Mouse (Mus musculus) forebrain, embryonic 15.5 days (tissue): ENCODE results near the gene Acta2. TPM values are rescaled to one million over a fixed set of nuclear protein-coding genes. Genes with fewer than 3 reads are reported as not detected.

Experiments
- ATAC-seq: fragments of 200-750 bp; cut with Nextera tagmentation; replicated peaks from 2 replicates; pipeline ENCODE4 v1.8.0; 2017; ENCODE audit warnings: mild to moderate bottlenecking, moderate TSS enrichment, moderate library complexity
- H3K27ac ChIP-seq: fragments of 300-500 bp; sonication (generic); replicated peaks from 2 replicates; pipeline ENCODE4 v1.5.1; 2015; ENCODE audit warnings: mild to moderate bottlenecking, inconsistent platforms
- H3K27me3 ChIP-seq: fragments of 300-500 bp; sonication (generic); 2 replicates; pipeline ENCODE4 v1.6.1; 2015; ENCODE audit warnings: inconsistent platforms
- H3K36me3 ChIP-seq: fragments of 300-500 bp; sonication (generic); 2 replicates; pipeline ENCODE4 v1.6.1; 2015; ENCODE audit warnings: mild to moderate bottlenecking, inconsistent platforms
- H3K4me1 ChIP-seq: fragments of 300-500 bp; sonication (generic); 2 replicates; pipeline ENCODE4 v1.6.1; 2015; ENCODE audit warnings: inconsistent platforms
- H3K4me2 ChIP-seq: fragments of 300-500 bp; sonication (generic); replicated peaks from 2 replicates; pipeline ENCODE4 v1.6.1; 2015; ENCODE audit warnings: mild to moderate bottlenecking, inconsistent platforms
- H3K4me3 ChIP-seq: fragments of 300-500 bp; sonication (generic); 2 replicates; pipeline ENCODE4 v1.5.1; 2015; ENCODE audit warnings: mild to moderate bottlenecking, inconsistent platforms
- H3K9ac ChIP-seq: fragments of 300-500 bp; sonication (generic); replicated peaks from 2 replicates; pipeline ENCODE4 v1.6.1; 2015; ENCODE audit warnings: mild to moderate bottlenecking, inconsistent platforms
- H3K9me3 ChIP-seq: fragments of 300-500 bp; sonication (generic); 2 replicates; pipeline ENCODE4 v1.6.1; 2016; ENCODE audit warnings: inconsistent platforms
- WGBS: fragments of 180-500 bp; shearing (Covaris S2); methylation state at CpG from one replicate; pipeline ENCODE4 v1.1.7; 2015; ENCODE audit warnings: mixed read lengths; 5-methylcytosine and 5-hydroxymethylcytosine counted together
- polyA plus RNA-seq: library from polyadenylated mRNA; unstranded; fragments of >200 nt; fragmentation: Nextera tagmentation; extraction: Ambion mirVana; gene quantifications from 2 replicates; pipeline ENCODE4 v1.2.1, GENCODE M21; 2015

The Acta2 gene
- polyA plus RNA-seq, 1 experiment from 2014 or later: 7.1 TPM

DNA sequence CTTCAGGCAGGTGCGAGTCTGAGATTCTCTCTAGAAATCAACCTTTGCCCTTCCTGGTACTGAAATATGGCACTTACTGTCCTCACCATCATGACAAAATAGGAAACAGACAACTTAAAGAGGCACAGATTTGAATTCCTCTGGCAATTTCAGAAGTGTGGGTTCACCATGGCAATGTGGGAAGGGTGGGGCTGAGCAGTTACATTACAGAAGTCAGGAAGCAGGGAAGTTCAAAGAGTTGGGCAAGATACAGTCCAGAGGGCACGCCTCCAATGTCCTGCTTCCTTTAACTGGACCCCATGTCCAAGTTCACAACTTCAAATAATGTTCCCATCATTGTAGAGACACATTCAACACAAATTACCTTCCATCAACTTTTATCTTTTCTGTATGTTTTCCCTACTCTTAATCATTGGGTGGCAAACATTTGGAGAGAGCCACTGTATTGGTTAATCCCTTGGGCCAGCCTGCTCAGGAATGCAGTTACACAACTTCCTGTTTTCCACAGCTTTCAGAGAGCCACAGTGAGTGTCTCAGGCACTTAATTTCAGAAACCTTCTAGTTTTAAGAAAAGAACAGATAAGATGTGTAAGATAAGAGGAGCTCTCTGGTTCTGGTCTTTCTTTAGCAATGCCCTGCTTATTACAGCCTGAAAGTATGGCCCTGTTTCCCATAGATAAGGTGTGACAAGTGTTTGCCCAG, 7.0 kb upstream of the Acta2 start:
- Histone ChIP-seq H3K9me3 (no peaks in the 10 kb centered on the region), H3K27ac (no peak overlapping the region), H3K27me3 (no peaks in the 10 kb centered on the region), H3K36me3 (no peaks in the 10 kb centered on the region), H3K4me1 (no peaks in the 10 kb centered on the region), H3K9ac (no peak overlapping the region), H3K4me2 (no peak overlapping the region), H3K4me3 (no peak overlapping the region)
- 80% methylated on average over 2 of the region's 2 CpGs for WGBS
- no peak for ATAC-seq

DNA sequence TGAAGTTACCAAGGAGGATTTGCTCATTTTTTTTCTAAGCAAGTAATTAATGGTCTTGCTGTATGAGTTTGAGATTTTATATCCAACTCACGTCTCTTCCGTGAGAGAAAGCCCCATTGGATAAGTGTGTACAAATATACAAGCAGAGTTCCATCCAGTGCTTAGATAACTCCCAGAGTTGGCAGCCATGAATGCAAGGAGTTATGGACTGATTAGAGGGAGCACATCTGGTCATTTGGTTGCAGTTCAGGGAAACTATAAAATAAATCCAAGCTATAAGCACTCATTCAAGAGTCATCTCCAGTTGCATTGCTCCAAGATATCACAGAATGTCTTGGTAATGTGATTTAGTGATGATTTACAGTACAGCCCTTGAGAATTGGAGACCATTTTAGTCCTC, 1.5 kb upstream of the Acta2 start:
- no peak for ATAC-seq
- Histone ChIP-seq H3K9ac (no peak overlapping the region), H3K4me2 (no peak overlapping the region), H3K27ac (no peak overlapping the region), H3K36me3 (no peaks in the 10 kb centered on the region), H3K9me3 (no peaks in the 10 kb centered on the region), H3K4me1 (no peaks in the 10 kb centered on the region), H3K4me3 (no peak overlapping the region), H3K27me3 (no peaks in the 10 kb centered on the region)
- WGBS: 91% methylated on average over 2 of the region's 2 CpGs

GRCm38 (mm10) chr19:34256149-34256548, 759 bp upstream of the Acta2 start:
- H3K27ac ChIP-seq: no peak overlapping the region
- no peaks in the 10 kb centered on the region for H3K9me3 ChIP-seq
- H3K4me1 ChIP-seq: no peaks in the 10 kb centered on the region
- H3K9ac ChIP-seq: no peak overlapping the region
- no peaks in the 10 kb centered on the region for H3K36me3 ChIP-seq
- no peaks in the 10 kb centered on the region for H3K27me3 ChIP-seq
- H3K4me3 ChIP-seq: no peak overlapping the region
- WGBS: 87% methylated on average over 5 of the region's 5 CpGs
- no peak overlapping the region for H3K4me2 ChIP-seq
- no peak for ATAC-seq

- WGBS: 37% methylated on average over 14 of the region's 14 CpGs
- no peaks in the 10 kb centered on the region for H3K36me3 ChIP-seq
- H3K4me3 ChIP-seq: no peak overlapping the region
- no peaks in the 10 kb centered on the region for H3K9me3 ChIP-seq
- no peaks in the 10 kb centered on the region for H3K4me1 ChIP-seq
- H3K9ac ChIP-seq: no peak overlapping the region
- no peak overlapping the region for H3K27ac ChIP-seq
- H3K27me3 ChIP-seq: no peaks in the 10 kb centered on the region
- no peak overlapping the region for H3K4me2 ChIP-seq
- no peak for ATAC-seq
Measured at GRCm38 (mm10) chr19:34254101-34254879, 1.1 kb downstream of the Acta2 start.

DNA sequence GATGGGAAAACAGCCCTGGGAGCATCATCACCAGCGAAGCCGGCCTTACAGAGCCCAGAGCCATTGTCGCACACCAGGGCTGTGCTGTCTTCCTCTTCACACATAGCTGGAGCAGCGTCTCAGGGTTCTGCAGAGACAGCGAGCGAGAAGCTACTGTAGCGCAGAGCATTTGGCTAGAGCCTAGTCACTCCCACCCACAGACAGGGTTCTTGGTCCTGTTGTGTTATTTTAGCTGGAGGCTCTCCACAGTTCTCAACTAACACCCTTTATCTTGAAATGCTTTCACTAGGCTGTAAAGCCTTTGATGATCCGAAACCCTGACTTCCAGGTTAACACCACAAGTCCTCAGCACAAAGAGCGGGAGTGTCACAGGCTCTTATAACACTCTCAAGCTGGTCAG, 2.9 kb downstream of the Acta2 start:
- H3K9ac ChIP-seq: no peak overlapping the region
- no peaks in the 10 kb centered on the region for H3K27me3 ChIP-seq
- no peak overlapping the region for H3K4me2 ChIP-seq
- H3K4me1 ChIP-seq: no peaks in the 10 kb centered on the region
- WGBS: 85% methylated on average over 9 of the region's 9 CpGs
- H3K36me3 ChIP-seq: no peaks in the 10 kb centered on the region
- H3K27ac ChIP-seq: no peak overlapping the region
- no peaks in the 10 kb centered on the region for H3K9me3 ChIP-seq
- no peak for ATAC-seq
- no peak overlapping the region for H3K4me3 ChIP-seq

DNA sequence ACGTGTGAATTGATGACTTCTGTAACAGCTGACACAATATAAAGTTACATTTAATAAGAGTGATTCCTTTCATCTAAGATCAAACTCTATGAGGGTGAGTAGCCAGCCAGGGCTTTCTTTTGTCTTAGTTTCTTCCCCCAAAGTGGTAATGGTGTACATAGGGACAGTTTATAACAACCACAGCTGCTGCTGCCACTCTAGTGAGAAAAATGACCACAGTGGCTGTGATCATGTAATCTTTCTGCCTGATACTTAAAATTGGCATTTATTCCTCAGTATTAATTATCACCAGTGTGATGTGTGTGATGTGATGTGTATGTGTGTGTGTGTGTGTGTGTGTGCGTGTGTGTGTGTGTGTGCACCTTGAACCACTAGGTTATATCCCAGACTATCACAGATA, 3.5 kb downstream of the Acta2 start:
- Histone ChIP-seq H3K4me1 (no peaks in the 10 kb centered on the region), H3K27me3 (no peaks in the 10 kb centered on the region), H3K36me3 (no peaks in the 10 kb centered on the region), H3K4me3 (no peak overlapping the region), H3K4me2 (no peak overlapping the region), H3K9me3 (no peaks in the 10 kb centered on the region), H3K27ac (no peak overlapping the region), H3K9ac (no peak overlapping the region)
- ATAC-seq: no peak
- 78% methylated on average over 2 of the region's 2 CpGs for WGBS

DNA sequence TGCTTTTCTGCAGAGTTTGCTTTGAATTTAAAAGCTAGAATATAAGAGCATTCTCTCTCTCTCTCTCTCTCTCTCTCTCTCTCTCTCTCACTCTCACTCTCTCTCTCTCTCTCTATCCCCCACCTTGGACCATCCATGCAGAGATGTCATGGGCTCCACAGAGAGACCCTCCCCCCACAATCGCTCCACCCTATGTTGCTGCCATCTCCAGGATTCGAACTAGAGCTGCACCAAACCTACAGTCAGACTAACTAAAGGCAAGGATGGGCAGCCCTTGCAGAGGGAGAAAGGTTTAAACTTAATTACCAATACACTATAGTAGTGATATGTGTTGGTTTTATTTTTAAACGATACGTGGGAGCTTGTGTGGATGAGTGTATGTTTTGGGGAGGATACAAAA, 4.8 kb downstream of the Acta2 start:
- H3K27ac ChIP-seq: no peak overlapping the region
- no peak overlapping the region for H3K4me2 ChIP-seq
- no peaks in the 10 kb centered on the region for H3K36me3 ChIP-seq
- ATAC-seq: no peak
- WGBS: 90% methylated on average over 4 of the region's 4 CpGs
- H3K9me3 ChIP-seq: no peaks in the 10 kb centered on the region
- no peak overlapping the region for H3K4me3 ChIP-seq
- H3K9ac ChIP-seq: no peak overlapping the region
- no peaks in the 10 kb centered on the region for H3K27me3 ChIP-seq
- H3K4me1 ChIP-seq: no peaks in the 10 kb centered on the region

DNA sequence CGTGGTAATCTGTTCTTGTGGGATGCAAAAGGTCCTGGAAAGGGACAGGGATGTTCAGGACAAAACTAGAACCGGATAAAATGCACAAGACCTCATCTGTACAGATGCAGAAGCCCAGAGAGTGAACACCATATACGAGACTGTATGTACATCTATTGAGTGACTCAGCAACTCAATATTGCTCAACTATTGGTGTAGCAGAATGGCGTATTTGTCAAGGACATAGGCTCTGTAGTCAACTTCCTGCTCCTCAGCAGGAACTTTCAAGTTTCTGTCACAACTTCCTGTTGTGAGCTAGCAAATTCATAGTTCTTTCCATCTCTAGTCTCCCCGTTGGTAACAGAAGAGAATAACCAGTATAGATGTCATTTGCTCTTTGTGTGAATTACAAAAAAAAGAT, 6.8 kb downstream of the Acta2 start:
- Histone ChIP-seq H3K36me3 (no peaks in the 10 kb centered on the region), H3K27ac (no peak overlapping the region), H3K4me2 (no peak overlapping the region), H3K4me1 (no peaks in the 10 kb centered on the region), H3K9me3 (no peaks in the 10 kb centered on the region), H3K27me3 (no peaks in the 10 kb centered on the region), H3K4me3 (no peak overlapping the region), H3K9ac (no peak overlapping the region)
- 81% methylated on average over 5 of the region's 5 CpGs for WGBS
- ATAC-seq: no peak

DNA sequence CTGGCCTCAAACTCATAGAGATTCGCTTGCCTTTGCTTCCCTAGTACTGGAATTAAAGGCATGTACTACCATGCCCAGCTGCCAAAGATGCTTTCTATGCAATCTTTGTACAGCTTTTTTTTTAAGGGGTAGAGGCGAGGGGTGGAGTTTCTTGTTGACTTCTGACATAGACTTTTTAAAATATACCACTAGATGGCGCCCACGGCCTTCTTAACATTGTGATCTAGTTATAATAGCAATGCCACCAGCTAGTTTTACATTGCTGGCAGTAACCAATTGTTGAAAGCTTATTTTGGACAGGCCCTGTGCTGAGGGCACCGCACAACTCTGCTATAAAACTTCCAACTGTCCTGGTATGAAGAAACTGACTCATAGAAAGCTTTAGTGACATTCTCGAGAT, 11.3 kb downstream of the Acta2 start:
- 21% methylated on average over 6 of the region's 6 CpGs for WGBS
- H3K27me3 ChIP-seq: no peaks in the 10 kb centered on the region

DNA sequence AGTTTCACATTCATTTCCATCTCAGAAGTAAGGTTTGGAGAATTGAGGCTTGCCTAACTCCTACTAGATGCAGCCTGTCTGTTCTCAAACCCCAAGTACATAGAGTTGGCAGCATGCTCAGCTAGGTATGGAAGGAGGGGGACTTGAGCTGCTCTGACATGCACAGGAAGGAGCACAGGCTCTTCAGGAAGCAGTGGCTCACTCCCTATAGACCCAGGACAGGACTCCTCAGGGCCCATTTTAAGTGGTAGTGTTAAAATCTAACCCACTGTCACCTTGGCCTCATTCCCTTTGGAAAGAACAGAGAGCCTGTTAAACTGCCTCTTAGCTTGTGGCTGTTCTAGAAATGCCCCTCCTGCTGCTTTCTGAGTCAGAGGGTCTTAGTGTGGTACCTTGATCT, 12.5 kb downstream of the Acta2 start:
- Histone ChIP-seq H3K4me1 (no peaks in the 10 kb centered on the region), H3K9ac (no peak overlapping the region), H3K36me3 (no peaks in the 10 kb centered on the region), H3K9me3 (no peaks in the 10 kb centered on the region), H3K4me2 (no peak overlapping the region), H3K27me3 (no peaks in the 10 kb centered on the region), H3K27ac (no peak overlapping the region), H3K4me3 (no peak overlapping the region)
- ATAC-seq: no peak

More for the DNA sequence above, 11.3 kb downstream of the Acta2 start:
- Histone ChIP-seq H3K27ac (no peak overlapping the region), H3K9me3 (no peaks in the 10 kb centered on the region), H3K9ac (no peak overlapping the region), H3K4me2 (no peak overlapping the region), H3K36me3 (no peaks in the 10 kb centered on the region), H3K4me1 (no peaks in the 10 kb centered on the region), H3K4me3 (no peak overlapping the region)
- peak; percentile 34 for ATAC-seq

DNA sequence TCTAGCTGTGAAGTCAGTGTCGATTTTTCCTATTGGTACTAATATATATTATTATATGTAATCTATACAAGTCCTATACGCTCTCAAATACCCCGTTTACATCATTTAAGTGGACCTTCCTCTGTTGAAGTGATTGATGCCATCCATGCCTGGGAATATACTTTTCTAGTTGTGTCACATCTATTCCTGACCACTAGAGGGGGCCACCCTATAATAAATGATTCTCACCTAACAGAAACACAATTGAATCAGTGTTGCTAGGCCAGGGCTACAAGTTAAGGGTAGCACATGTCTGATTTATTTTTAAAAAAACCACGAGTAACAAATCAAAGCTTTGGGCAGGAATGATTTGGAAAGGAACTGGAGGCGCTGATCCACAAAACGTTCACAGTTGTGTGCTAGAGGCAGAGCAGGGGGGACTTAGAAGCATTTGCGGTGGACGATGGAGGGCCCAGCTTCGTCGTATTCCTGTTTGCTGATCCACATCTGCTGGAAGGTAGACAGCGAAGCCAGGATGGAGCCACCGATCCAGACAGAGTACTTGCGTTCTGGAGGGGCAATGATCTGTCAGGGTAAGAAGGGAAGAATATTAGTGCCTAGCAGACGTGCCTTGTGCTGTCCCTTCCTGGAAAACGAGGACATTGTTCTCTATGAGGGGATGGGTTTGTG, 14.0 kb downstream of the Acta2 start:
- Histone ChIP-seq H3K9ac (no peak overlapping the region), H3K27ac (no peak overlapping the region), H3K4me3 (no peak overlapping the region), H3K27me3 (no peaks in the 10 kb centered on the region), H3K4me1 (no peaks in the 10 kb centered on the region), H3K9me3 (no peaks in the 10 kb centered on the region), H3K4me2 (no peak overlapping the region), H3K36me3 (no peaks in the 10 kb centered on the region)
- WGBS: 67% methylated on average over 15 of the region's 15 CpGs
- ATAC-seq: 0 out of 2 replicates have a peak, but pooled peaks have one; percentile 3

- H3K27ac ChIP-seq: no peak overlapping the region
Measured at GRCm38 (mm10) chr19:34240273-34241039, 14.9 kb downstream of the Acta2 start.

More at GRCm38 (mm10) chr19:34240273-34241039, 14.9 kb downstream of the Acta2 start:
- ATAC-seq: no peak
- Histone ChIP-seq H3K4me1 (no peaks in the 10 kb centered on the region), H3K4me3 (no peak overlapping the region), H3K9ac (no peak overlapping the region), H3K4me2 (no peak overlapping the region), H3K9me3 (no peaks in the 10 kb centered on the region), H3K27me3 (no peaks in the 10 kb centered on the region), H3K36me3 (no peaks in the 10 kb centered on the region)
- 89% methylated on average over 5 of the region's 5 CpGs for WGBS
